Mouse (Mus musculus): ENCODE data around the gene Rfx3. TPM values are rescaled to one million over a fixed set of nuclear protein-coding genes. Genes with fewer than 3 reads are reported as not detected.

Gene Rfx3
- polyA plus RNA-seq, 1 experiment from 2014 or later, result 38.4 TPM

DNA sequence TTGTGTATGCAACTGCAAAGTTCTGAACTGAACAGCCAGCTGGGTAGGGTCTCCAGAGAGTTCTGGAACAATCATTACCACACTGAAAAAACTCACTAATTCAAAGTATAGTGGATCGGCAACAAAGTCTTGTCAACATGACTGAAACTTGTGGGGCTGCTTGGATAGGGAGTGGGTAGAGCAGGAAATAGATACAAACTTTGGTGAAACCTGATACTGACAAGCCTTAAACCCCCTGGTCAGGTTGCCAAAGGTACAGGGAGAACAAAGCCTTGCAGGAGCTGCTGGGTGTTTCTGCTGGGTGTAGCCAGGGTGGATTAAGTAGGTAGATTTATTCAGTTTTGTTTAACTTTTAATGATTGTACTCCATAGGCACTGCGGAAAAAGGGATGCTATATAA lies 274.4 kb downstream of the Rfx3 start:
- no peak overlapping the region for H3K4me2 ChIP-seq
- no peaks in the 10 kb centered on the region for H3K36me3 ChIP-seq (ENCODE audit: control insufficient read depth, insufficient read depth, low read length)
- 88% methylated on average over 2 of the region's 2 CpGs for WGBS
- no peaks in the 10 kb centered on the region for H3K27me3 ChIP-seq (ENCODE audit: control insufficient read depth, insufficient read depth, low read length)
- no peak for ATAC-seq (ENCODE audit: low FRiP score)
- H3K4me3 ChIP-seq (ENCODE audit: low read depth, low read length), result no peak overlapping the region
- peaks cover 2% of the 10 kb centered on the region; the same call in 1 of the 2 replicates for H3K4me1 ChIP-seq (ENCODE audit: control insufficient read depth, insufficient read depth, low read length)
- H3K9ac ChIP-seq (ENCODE audit: low read length), result no peak overlapping the region
- H3K27ac ChIP-seq (ENCODE audit: low read depth, low read length), result no peak overlapping the region
- H3K9me3 ChIP-seq (ENCODE audit: control insufficient read depth, low read length), result no peaks in the 10 kb centered on the region
- peak; percentile 47 for DNase-seq (ENCODE audit: low spot score, missing footprints)

DNA sequence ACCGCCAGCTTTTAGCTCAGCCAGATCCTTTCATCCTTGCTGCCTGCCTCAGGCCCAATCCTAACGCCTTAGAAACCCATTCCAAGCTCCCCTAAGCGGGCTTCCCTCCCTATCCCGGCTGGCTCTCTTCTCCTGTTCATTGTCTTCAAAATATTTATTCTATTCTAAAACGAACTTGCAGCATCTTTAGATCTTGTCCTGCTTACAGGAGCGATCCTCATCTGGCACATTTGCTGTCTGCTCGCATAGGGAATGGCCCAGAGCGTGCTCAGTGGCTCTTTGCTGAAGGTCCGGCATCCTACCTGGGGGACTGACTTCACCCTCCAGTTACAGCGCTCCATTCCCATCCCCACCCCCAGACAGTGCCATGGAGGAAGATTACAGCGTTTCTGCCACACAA lies 292.0 kb downstream of the Rfx3 start:
- peak; percentile 82 for DNase-seq (ENCODE audit: low spot score, missing footprints)
- 78% methylated on average over 11 of the region's 11 CpGs for WGBS
- Histone ChIP-seq H3K27ac (ENCODE audit: low read depth, low read length) (no peak overlapping the region), H3K4me2 (no peak overlapping the region), H3K4me3 (ENCODE audit: low read depth, low read length) (no peak overlapping the region), H3K9ac (ENCODE audit: low read length) (no peak overlapping the region), H3K27me3 (ENCODE audit: control insufficient read depth, insufficient read depth, low read length) (no peaks in the 10 kb centered on the region), H3K9me3 (ENCODE audit: control insufficient read depth, low read length) (no peaks in the 10 kb centered on the region), H3K36me3 (ENCODE audit: control insufficient read depth, insufficient read depth, low read length) (no peaks in the 10 kb centered on the region), H3K4me1 (ENCODE audit: control insufficient read depth, insufficient read depth, low read length) (no peaks in the 10 kb centered on the region)
- no peak for ATAC-seq (ENCODE audit: low FRiP score)

DNA sequence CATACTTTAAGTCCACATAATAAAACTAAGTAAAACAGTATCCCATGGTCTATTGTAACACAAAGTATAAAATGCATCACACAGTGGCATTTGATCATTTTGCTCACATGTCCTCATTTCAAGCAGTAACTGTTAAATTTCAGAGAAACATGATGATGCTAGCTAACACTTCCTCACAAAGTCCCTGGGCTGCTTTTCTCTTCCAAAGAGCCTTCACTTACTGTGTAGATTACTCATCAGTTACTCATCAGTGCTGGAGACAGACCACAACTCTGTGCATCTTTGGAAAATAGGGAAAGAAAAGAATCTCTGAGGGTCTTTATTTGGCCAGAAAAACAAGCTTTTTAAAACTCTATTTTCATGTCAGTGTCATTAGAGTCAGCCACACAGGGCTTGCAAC lies 294.7 kb downstream of the Rfx3 start:
- Histone ChIP-seq H3K9me3 (ENCODE audit: control insufficient read depth, low read length) (no peaks in the 10 kb centered on the region), H3K27ac (ENCODE audit: low read depth, low read length) (no peak overlapping the region), H3K9ac (ENCODE audit: low read length) (no peak overlapping the region), H3K36me3 (ENCODE audit: control insufficient read depth, insufficient read depth, low read length) (no peaks in the 10 kb centered on the region), H3K27me3 (ENCODE audit: control insufficient read depth, insufficient read depth, low read length) (no peaks in the 10 kb centered on the region), H3K4me3 (ENCODE audit: low read depth, low read length) (no peak overlapping the region), H3K4me2 (no peak overlapping the region), H3K4me1 (ENCODE audit: control insufficient read depth, insufficient read depth, low read length) (no peaks in the 10 kb centered on the region)
- peak; percentile 81 for DNase-seq (ENCODE audit: low spot score, missing footprints)
- no peak for ATAC-seq (ENCODE audit: low FRiP score)
